ENCODE assay signal across 10 mouse cellular contexts in the genomic region with DNA sequence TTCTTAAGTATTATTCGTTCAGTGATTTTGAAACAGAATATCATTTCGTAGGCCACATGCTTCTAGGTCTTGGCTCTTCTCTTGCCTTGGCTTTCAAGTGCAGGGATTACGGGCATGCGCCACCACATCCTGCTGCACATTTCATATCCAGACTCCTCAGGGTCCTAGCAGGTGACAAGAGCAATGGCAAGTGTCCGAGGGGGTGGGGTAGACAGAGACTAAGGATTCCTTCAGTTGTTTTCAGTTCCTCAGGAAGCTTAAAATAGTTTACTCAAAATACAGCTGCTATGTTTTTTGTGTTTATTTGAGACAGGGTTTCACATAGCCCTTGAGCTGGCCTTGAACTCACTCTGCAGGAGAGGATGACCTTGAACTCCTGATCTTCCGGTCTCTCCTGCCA. TPM values are rescaled to one million over a fixed set of nuclear protein-coding genes. Genes with fewer than 3 reads are reported as not detected.
DNase-seq lines count a peak whose midpoint lies in the region; ATAC-seq and TF ChIP-seq lines count a peak whose summit lies in the region.
"Had no signal": no experiment of that assay in that cellular context is flagged by ENCODE, and none has a peak within 500 bp of the region (broad histone marks: within the 10 kb centered on the region; RNA-seq: fewer than 3 reads in every experiment).

No protein-coding gene starts in this region.

- no peaks in the 10 kb centered on the region for H3K36me3 ChIP-seq in hindbrain, embryonic 15.5 days
- no peaks in the 10 kb centered on the region for H3K36me3 ChIP-seq in hindbrain, embryonic 10.5 days
- H3K36me3 ChIP-seq in midbrain, postnatal 0 days (ENCODE audit: insufficient read depth, low read length), result no peaks in the 10 kb centered on the region
- no peaks in the 10 kb centered on the region for H3K36me3 ChIP-seq in midbrain, embryonic 13.5 days
- H3K36me3 ChIP-seq in heart, embryonic 12.5 days, result no peaks in the 10 kb centered on the region
- H3K36me3 ChIP-seq: embryonic facial prominence, embryonic 12.5 days had no signal

- no peaks in the 10 kb centered on the region for H3K4me1 ChIP-seq in hindbrain, embryonic 15.5 days (replicated peaks)
- no peaks in the 10 kb centered on the region for H3K4me1 ChIP-seq in hindbrain, embryonic 10.5 days (replicated peaks)
- no peaks in the 10 kb centered on the region for H3K4me1 ChIP-seq in midbrain, postnatal 0 days (ENCODE audit: insufficient read depth, low read length)
- no peaks in the 10 kb centered on the region for H3K4me1 ChIP-seq in midbrain, embryonic 13.5 days (replicated peaks)
- H3K4me1 ChIP-seq in heart, embryonic 12.5 days (replicated peaks), result peaks cover 41% of the 10 kb centered on the region

- no peak overlapping the region for H3K4me2 ChIP-seq in hindbrain, embryonic 15.5 days
- no peak overlapping the region for H3K4me2 ChIP-seq in midbrain, postnatal 0 days (ENCODE audit: low read depth, low read length, poor library complexity, severe bottlenecking)
- H3K4me2 ChIP-seq in midbrain, embryonic 13.5 days (replicated peaks), result no peak overlapping the region
- H3K4me2 ChIP-seq in heart, embryonic 12.5 days, result no peak overlapping the region
- H3K4me2 ChIP-seq: embryonic facial prominence, embryonic 12.5 days had no signal

- DNase-seq in hindbrain, embryonic 10.5 days (ENCODE audit: low spot score), result no peak
- no peak for DNase-seq in midbrain, postnatal 0 days (ENCODE audit: low spot score)
- no peak for DNase-seq in spleen, adult 12 weeks (ENCODE audit: low spot score)
- DNase-seq in neural tube, embryonic 10.5 days (ENCODE audit: extremely low spot score, low spot score), result no peak
- DNase-seq: forebrain, postnatal 0 days; liver had no signal

- no peak overlapping the region for H3K9ac ChIP-seq in hindbrain, embryonic 15.5 days
- H3K9ac ChIP-seq in midbrain, postnatal 0 days (replicated peaks; ENCODE audit: low read length, poor library complexity, severe bottlenecking), result no peak overlapping the region
- H3K9ac ChIP-seq in midbrain, embryonic 13.5 days (replicated peaks), result no peak overlapping the region
- H3K9ac ChIP-seq in heart, embryonic 12.5 days, result no peak overlapping the region
- H3K9ac ChIP-seq: embryonic facial prominence, embryonic 12.5 days; forebrain, postnatal 0 days had no signal

- no peak for TF ChIP-seq CTCF in midbrain, postnatal 0 days (IDR thresholded peaks at IDR 0.05)

- H3K27ac ChIP-seq in hindbrain, embryonic 15.5 days (replicated peaks), result peak overlapping the region; percentile 62; the same call in 1 of the 2 replicates
- H3K27ac ChIP-seq in hindbrain, embryonic 10.5 days, result no peak overlapping the region
- peak overlapping the region; percentile 34; the same call in 1 of the 2 replicates for H3K27ac ChIP-seq in midbrain, postnatal 0 days (ENCODE audit: low read depth, low read length)
- no peak overlapping the region for H3K27ac ChIP-seq in midbrain, embryonic 13.5 days
- H3K27ac ChIP-seq in heart, embryonic 12.5 days (ENCODE audit: poor library complexity, severe bottlenecking), result peak overlapping the region; percentile 70

- 89% methylated on average over 6 of the region's 6 CpGs for WGBS in hindbrain, embryonic 15.5 days
- WGBS in hindbrain, embryonic 10.5 days, result 89% methylated on average over 6 of the region's 6 CpGs
- 75% methylated on average over 6 of the region's 6 CpGs for WGBS in midbrain, postnatal 0 days
- WGBS in midbrain, embryonic 13.5 days, result 89% methylated on average over 6 of the region's 6 CpGs
- 83% methylated on average over 6 of the region's 6 CpGs for WGBS in heart, embryonic 12.5 days

- no peaks in the 10 kb centered on the region for H3K9me3 ChIP-seq in hindbrain, embryonic 15.5 days
- H3K9me3 ChIP-seq in hindbrain, embryonic 10.5 days, result no peaks in the 10 kb centered on the region
- H3K9me3 ChIP-seq in midbrain, postnatal 0 days (ENCODE audit: low read length), result no peaks in the 10 kb centered on the region
- no peaks in the 10 kb centered on the region for H3K9me3 ChIP-seq in midbrain, embryonic 13.5 days
- H3K9me3 ChIP-seq in heart, embryonic 12.5 days (replicated peaks), result no peaks in the 10 kb centered on the region
- H3K9me3 ChIP-seq: embryonic facial prominence, embryonic 12.5 days had no signal

- no peak for ATAC-seq in hindbrain, embryonic 15.5 days (ENCODE audit: low FRiP score, low read depth)
- ATAC-seq in midbrain, postnatal 0 days (ENCODE audit: low FRiP score), result no peak
- no peak for ATAC-seq in midbrain, embryonic 13.5 days
- no peak for ATAC-seq in heart, embryonic 12.5 days (ENCODE audit: insufficient number of reproducible peaks, low FRiP score)

- H3K4me3 ChIP-seq in hindbrain, embryonic 15.5 days, result no peak overlapping the region
- no peak overlapping the region for H3K4me3 ChIP-seq in hindbrain, embryonic 10.5 days
- no peak overlapping the region for H3K4me3 ChIP-seq in midbrain, postnatal 0 days (ENCODE audit: low read depth, low read length)
- no peak overlapping the region for H3K4me3 ChIP-seq in midbrain, embryonic 13.5 days (replicated peaks)
- H3K4me3 ChIP-seq in heart, embryonic 12.5 days, result no peak overlapping the region
- H3K4me3 ChIP-seq: embryonic facial prominence, embryonic 12.5 days had no signal

- no peaks in the 10 kb centered on the region for H3K27me3 ChIP-seq in hindbrain, embryonic 15.5 days
- H3K27me3 ChIP-seq in hindbrain, embryonic 10.5 days (ENCODE audit: insufficient read depth, poor library complexity, severe bottlenecking), result no peaks in the 10 kb centered on the region
- no peaks in the 10 kb centered on the region for H3K27me3 ChIP-seq in midbrain, postnatal 0 days (ENCODE audit: insufficient read depth, low read length)
- H3K27me3 ChIP-seq in midbrain, embryonic 13.5 days, result no peaks in the 10 kb centered on the region
- H3K27me3 ChIP-seq in heart, embryonic 12.5 days (replicated peaks), result no peaks in the 10 kb centered on the region
- H3K27me3 ChIP-seq: embryonic facial prominence, embryonic 12.5 days had no signal

RNA-seq across cellular contexts. Expression of a gene that starts 24.4 kb away (rescaled TPM):
- 35.0 and 36.0 TPM in 2 replicates for polyA plus RNA-seq in hindbrain, embryonic 15.5 days (2015; fragmentation: Nextera tagmentation; extraction: Ambion mirVana)
- polyA plus RNA-seq in hindbrain, embryonic 10.5 days (2016; fragmentation: Nextera tagmentation; extraction: Ambion mirVana), result 25.1 and 31.8 TPM in 2 replicates
- total RNA-seq in midbrain, postnatal 0 days (2014; rRNA removed), result 15.8 and 28.5 TPM in 2 replicates
- 25.9 and 26.6 TPM in 2 replicates for polyA plus RNA-seq in midbrain, postnatal 0 days (2015; fragmentation: Nextera tagmentation; extraction: Ambion mirVana)
- polyA plus RNA-seq in midbrain, embryonic 13.5 days (2015; fragmentation: Nextera tagmentation; extraction: Ambion mirVana), result 31.1 and 37.4 TPM in 2 replicates
- polyA plus RNA-seq in heart, embryonic 12.5 days (2016; fragmentation: Nextera tagmentation; extraction: Ambion mirVana), result 37.0 and 38.1 TPM in 2 replicates

Comparison
In these comparisons a context has a peak if more than half of its experiments do, and no peak if none do; other contexts are left out.
1. H3K27ac ChIP-seq: peak in hindbrain, embryonic 15.5 days (single experiment), midbrain, postnatal 0 days (single experiment) and heart, embryonic 12.5 days (single experiment); none in hindbrain, embryonic 10.5 days (single experiment) and midbrain, embryonic 13.5 days (single experiment).